Mouse (Mus musculus) testis, postnatal 14 days (tissue): ENCODE measurements around the gene Asna1.

ENCODE experiments used
- DNase-seq: peaks from one replicate; pipeline ENCODE4 v3.0.0; 2021; ENCODE audit warnings: low spot score

The Asna1 gene

DNA sequence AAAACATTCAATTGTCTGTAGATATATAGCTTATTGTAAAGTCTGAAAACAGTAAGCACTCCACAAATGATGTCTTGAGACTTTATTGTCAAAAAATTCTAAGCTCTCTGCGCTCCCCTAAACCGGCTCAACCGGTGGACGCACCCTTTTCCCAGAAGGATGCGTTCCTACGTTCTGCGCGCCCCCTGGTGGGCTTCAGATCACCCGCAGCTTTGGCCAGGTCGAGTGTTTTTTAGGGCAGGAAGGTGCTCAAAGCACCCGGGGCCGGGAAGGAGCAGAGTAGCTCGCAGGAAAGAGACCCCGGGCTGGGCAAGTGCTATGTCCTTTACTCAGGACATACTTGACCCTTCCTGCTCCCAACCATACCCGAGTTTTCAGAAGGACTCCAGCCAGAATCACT is 35.3 kb downstream of the Asna1 start:
- peak; percentile 87 for DNase-seq

DNA sequence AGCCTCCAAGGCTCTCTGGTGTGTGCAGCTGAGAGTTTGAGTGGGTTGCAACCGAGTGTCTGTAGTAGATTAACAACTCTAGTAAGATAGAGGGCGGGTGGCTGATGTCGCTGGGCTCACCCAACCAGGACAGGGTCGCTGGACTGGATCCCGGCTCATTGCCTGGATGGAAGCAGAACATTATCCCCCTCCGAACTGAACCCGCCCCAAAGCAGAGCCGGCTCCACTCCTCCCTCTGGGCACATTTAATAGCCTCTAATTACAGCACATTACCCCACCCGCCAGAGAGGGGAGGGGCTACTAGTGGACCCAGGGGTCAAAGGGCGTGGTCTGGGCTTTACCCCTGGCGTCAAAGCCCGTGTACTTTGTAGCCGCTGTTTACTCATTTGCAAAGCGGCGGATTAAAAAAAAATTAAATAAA is 35.8 kb downstream of the Asna1 start:
- no peak for DNase-seq

DNA sequence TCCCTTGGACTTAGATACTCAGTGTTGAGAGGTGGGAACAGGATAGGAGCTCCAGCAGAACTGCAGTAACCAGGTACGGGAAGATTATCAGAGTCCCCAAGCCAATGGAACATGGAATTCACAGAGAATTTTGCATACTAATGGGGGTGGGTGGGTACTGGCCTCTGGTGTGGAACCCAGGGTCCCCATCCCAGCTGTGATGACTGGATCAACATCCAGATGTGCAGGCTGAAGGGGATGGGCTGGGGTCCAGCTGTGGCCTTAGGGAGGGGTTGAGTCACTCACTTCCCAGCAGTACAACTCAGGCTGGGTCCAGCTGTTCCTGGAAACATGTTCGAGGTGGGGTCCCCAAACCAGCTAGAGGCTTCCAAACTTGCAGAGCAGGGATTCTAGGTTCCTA is 37.2 kb downstream of the Asna1 start:
- DNase-seq, result no peak

DNA sequence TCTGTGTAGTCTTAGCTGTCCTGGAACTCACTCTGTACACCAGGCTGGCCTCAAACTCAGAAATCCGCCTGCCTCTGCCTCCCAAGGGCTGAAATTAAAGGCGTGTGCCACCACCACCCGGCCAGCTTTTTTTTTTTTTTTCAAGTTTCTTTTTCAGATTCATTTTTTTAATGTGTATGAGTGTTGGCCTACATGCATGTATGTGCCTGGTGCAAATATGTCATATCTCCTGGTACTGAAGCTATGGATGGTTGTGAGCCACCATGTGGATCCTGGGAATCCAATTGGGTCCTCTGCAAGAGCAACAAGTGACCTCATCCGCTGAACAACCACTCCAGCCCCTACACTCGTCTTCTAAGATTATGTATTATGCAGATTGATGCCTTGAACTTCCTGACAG is 37.7 kb downstream of the Asna1 start:
- DNase-seq, result no peak

GRCm38 (mm10) chr8:84986379-84986945 is 38.6 kb downstream of the Asna1 start:
- no peak for DNase-seq

- peak; percentile 86 for DNase-seq
Measured at GRCm38 (mm10) chr8:84985684-84986378, 39.2 kb downstream of the Asna1 start.

DNA sequence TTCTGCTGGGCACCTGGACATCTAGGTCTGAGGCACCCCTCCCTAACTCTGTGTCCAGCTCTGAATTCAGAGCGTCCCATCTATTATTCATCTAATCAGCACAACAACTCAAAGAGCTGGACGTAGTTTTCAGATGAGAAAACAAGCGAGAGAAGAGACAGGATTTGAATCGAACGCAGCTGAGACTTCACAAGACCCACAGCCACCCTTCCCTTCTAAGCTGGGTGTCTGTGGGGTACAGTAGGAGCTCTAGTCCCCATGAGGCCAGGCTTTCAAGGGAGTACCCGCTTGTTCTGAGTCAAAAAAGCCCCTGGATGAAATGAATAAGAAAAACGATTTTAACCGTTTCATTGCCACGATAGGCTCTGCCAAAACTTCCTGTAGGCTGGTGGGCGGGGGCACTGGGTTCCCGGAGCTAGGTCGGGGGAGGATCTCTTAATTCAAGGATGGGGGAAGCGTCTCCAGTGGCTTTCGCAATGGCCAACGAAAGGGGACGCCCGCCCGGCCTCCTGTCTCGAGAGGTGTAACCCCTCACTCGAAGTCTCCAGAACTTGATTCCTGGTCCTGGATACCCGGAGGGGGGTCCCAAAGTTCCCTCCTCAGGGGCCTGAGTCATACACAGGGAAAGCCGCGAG is 39.9 kb downstream of the Asna1 start:
- no peak for DNase-seq

DNA sequence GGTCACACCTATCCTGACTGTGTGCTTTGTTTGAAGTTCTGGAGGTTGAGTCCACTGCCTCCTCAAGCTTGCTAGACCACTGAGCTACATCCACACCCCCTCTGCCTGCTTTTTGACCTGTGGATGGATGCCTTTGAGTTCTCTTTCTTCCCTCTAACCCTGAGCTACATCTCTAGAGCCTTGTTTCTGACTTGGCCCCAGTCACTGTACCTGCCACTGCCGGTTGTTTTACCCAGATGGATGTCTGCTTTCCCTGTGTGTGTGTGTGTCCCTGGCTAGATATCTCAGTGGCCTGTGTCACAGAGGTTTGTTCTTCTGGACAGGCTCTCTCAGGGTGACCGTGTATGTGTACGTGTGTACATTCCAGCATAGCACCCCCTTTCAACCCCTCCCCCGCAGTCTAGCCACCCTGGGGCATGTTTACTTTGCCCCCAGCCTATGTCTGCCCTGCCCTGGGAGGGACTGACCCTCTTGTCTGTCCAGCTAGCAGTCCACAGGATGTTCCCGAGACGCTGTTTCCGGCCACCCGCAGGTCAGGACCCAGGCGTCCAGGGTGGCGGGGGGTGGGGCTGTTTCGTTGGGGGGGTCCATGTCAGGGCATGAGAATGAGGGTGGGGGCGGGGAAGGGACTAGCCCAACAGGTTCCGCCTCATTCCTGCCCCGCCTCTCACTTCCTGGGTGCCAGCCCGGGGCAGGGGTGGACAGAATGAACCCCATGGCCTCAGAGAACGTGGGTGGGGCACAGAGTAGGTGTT is 40.6 kb downstream of the Asna1 start:
- no peak for DNase-seq

- DNase-seq, result no peak
Measured at GRCm38 (mm10) chr8:84982499-84983011, 42.5 kb downstream of the Asna1 start.

DNA sequence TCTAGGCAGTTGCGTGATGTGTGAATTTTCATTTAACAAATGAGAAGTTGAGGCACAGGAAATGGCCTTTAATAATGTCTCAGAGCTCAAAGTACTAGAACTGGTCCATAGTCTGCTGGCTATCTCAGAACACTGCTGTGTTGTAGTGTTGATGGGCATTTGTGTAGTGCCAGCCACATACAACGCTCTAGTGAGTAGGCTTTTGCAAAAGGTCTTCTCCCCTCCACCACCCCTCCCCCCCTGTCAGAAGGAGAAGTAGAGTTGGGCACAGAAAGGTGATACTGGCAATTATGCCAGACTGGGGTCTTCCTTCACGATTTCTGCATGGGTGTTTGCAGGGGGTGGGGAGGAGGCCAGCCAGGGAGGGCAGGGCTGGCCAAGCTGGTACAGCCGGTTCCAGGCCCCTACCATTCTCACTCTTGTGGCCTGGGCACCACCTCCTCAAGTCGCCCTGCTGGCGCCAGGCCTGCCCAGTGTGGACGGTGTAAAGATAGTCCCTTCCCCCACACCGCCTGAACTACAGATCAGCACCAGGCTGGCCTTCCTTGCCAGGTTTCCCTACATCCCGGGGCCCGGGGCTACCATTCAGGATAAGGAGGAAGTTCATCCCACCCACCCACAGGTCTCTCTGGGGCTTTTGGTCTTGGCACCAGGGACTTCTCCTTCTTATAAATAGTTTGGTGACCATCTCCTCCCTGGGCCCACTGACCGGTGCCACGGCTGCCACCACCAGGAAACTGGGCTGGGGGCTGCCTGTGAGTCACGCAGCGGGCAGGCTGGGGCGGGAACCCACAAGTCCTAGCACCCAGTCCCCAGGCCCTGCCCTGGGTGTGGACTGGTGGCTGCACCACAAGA is 43.2 kb downstream of the Asna1 start:
- no peak for DNase-seq

- DNase-seq, result peak; percentile 57
Measured at GRCm38 (mm10) chr8:84980622-84981358, 44.3 kb downstream of the Asna1 start.

DNA sequence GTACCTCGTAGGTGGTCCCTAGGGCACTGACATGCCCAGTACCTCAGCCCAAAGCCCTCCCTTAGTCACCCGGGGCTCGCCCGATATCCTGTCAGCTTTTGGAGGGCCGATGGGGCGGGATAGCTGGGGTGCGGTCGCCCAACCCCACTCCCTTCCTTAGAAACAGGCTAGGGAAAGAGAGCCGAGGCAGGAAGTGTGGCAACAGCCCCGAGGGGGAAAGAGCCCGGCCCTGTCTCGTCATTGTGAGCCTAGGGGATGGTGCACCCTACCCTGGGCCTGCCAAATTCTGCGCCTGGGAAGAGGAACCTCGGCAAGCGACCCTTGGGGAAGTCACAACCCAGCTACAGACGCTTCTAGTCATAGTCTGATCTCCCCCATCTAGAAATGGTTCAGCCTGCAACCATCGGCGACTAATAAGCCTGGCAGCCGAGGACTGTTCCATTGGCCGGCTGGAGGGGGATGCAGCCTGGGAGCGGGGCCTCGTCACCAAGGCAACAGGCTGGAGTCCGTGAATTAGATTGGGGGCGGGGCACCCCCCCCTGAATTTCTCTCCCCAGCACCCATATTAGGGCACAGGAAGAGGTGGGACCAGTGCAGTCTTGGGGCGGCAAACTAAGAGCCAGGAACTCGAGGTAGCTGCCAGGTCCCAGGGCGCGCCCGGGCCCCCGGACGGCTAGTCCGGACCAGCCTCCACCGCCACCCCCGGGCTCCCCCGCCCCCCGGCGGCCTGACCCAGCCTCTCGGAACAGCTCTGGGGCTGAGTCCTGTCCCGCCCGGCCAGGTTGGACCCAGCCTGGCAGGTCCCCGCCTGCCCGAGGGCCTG is 45.3 kb downstream of the Asna1 start:
- DNase-seq, result peak; percentile 86

GRCm38 (mm10) chr8:84978248-84978940 is 46.7 kb downstream of the Asna1 start, which contains the start of gene Junb:
Gene Junb, minus strand, starts transcription at chr8:84978718.
- DNase-seq, result peak; percentile 83

GRCm38 (mm10) chr8:84977435-84978247 is 47.4 kb downstream of the Asna1 start:
- peak; percentile 64 for DNase-seq

DNA sequence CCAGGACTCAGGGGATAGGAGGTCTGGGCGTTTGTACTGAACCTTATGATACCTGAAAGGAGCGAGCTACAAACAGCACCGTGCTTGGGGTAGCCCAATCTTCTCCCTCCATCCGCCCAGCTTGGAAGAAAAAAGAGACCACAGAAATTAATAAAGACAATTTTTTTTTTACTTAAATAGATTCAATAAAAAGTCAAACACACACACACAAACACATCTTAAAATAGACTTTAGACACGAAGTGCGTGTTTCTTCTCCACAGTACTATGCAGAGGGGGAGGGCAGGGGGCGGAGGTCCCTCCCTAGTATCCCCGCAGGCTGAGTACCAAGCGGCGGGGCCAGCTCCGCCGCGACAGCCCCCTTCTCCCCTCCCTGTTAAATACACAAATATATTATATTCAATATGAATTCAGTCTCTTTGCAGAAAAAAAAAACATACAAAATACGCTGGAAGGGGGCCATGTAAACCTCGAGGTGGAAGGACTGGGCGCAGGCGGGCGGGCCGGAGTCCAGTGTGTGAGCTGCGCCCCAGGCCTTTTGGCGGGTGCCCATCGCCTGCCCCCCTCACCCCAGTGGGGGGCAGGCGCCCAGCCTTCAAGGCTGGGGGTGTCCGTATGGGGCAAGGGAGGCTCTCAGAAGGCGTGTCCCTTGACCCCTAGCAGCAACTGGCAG is 48.2 kb downstream of the Asna1 start:
- no peak for DNase-seq

DNA sequence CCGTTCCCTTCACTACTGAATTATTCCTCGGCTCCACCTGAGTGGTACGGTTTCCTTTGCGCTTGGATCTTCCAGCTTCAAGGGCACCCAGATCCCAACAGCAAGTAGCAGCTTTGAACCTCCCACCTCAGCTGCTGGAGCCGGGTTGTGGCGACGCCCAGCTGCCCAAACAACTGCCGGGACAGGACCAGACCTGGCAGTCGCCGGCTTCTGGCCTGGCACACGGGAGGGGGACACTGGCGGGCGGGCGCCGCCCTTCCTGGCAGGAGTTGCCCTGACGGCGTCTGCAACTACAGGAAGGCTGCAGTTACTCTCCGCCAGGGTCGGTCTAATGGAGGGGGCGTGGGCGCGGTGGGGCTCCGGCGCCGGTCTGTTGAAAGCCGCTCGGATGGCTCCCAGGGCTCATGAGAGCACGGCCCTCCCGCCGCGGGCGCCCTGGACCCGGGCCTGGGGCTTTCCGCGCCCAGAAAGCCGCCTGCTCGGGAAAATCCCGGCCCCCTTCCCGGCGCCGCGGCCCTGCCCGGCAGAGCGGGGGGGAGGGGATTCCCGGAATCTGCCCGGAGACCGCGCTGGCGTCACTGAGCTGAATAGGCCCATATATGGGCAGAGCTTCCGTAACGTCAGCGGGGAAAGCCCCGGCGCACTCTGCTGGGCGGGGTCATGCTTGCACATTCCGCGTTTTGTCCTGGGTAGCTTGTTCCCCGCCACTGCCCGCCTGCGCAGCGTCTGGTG is 48.9 kb downstream of the Asna1 start:
- peak; percentile 93 for DNase-seq

DNA sequence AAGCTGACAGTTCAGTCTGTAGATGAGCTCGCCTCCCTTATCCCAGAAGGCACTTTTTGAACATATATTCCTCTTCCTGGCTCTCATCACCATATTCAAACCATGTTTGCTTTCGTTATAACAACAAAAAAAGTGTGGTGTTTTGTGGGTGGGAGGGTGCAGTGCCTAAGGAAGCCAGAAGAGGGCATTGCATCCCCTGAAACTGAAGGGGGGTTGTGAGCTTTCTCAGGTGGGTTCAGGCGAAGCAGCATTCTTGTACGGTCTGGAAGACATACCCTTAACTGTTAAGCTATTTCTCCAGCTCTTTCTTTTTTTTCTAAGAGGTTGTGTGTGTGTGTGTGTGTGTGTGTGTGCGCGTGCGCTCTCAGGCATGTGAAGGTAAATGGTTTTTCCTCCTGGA is 49.6 kb downstream of the Asna1 start:
- no peak for DNase-seq
